Mouse (Mus musculus): ENCODE measurements at regions not wholly inside any gene's neighbourhood (a gene's known extent, or its start where the extent isn't known, plus 50 kb on each side); places are given as distances from the start of the nearest gene placed in this dataset.
"Not testable (repeated sequence)": the region's sequence is repeated elsewhere in the genome, so short reads cannot be mapped to it uniquely, and the experiment has no call there.

GRCm38 (mm10) chr8:93443631-93444030 lies 64.1 kb upstream of the Ces1h start:
- DNase-seq (ENCODE audit: extremely low read depth, low read depth): not testable (repeated sequence)

GRCm38 (mm10) chr8:93441936-93442335 lies 62.4 kb upstream of the Ces1h start:
- no peak for DNase-seq (ENCODE audit: extremely low read depth, low read depth)

GRCm38 (mm10) chr8:93436586-93436985 lies 57.1 kb upstream of the Ces1h start:
- DNase-seq (ENCODE audit: extremely low read depth, low read depth): not testable (repeated sequence)

- DNase-seq (ENCODE audit: extremely low read depth, low read depth): peak; percentile 2
Measured at GRCm38 (mm10) chr8:93430637-93431036, 51.1 kb upstream of the Ces1h start.

All from MEL-GATA-1-ER (cell line).